Mouse (Mus musculus): ENCODE results near the gene Gcnt2. TPM values are rescaled to one million over a fixed set of nuclear protein-coding genes. Genes with fewer than 3 reads are reported as not detected.

Gene Gcnt2
- polyA plus RNA-seq, 1 experiment from 2014 or later, result 2.3 TPM

- DNase-seq (ENCODE audit: low spot score) (no peak), ATAC-seq (ENCODE audit: insufficient number of reproducible peaks, low FRiP score, low TSS enrichment, low read depth) (no peak)
These were observed 88.1 kb downstream of the Gcnt2 start for GRCm38 (mm10) chr13:40947538-40948205.

GRCm38 (mm10) chr13:40951386-40951976 lies 91.9 kb downstream of the Gcnt2 start:
- Histone ChIP-seq H3K9ac (ENCODE audit: low read length) (no peak overlapping the region), H3K36me3 (ENCODE audit: control insufficient read depth, insufficient read depth, low read length) (no peaks in the 10 kb centered on the region), H3K27me3 (ENCODE audit: control insufficient read depth, insufficient read depth, low read length) (no peaks in the 10 kb centered on the region), H3K27ac (replicated peaks; ENCODE audit: low read depth, low read length) (no peak overlapping the region), H3K4me3 (ENCODE audit: low read depth, low read length) (no peak overlapping the region), H3K9me3 (ENCODE audit: control insufficient read depth, low read length) (no peaks in the 10 kb centered on the region), H3K4me1 (ENCODE audit: control insufficient read depth, insufficient read depth, low read length) (no peaks in the 10 kb centered on the region), H3K4me2 (ENCODE audit: low read depth, severe bottlenecking) (no peak overlapping the region)
- no peak for DNase-seq (ENCODE audit: low spot score)
- ATAC-seq (ENCODE audit: insufficient number of reproducible peaks, low FRiP score, low TSS enrichment, low read depth), result no peak
- WGBS, result 77% methylated on average over 10 of the region's 10 CpGs

More at GRCm38 (mm10) chr13:40947538-40948205, 88.1 kb downstream of the Gcnt2 start:
- no peak overlapping the region for H3K4me2 ChIP-seq (ENCODE audit: low read depth, severe bottlenecking)
- H3K4me1 ChIP-seq (ENCODE audit: control insufficient read depth, insufficient read depth, low read length), result no peaks in the 10 kb centered on the region
- H3K9me3 ChIP-seq (ENCODE audit: control insufficient read depth, low read length), result no peaks in the 10 kb centered on the region
- no peaks in the 10 kb centered on the region for H3K36me3 ChIP-seq (ENCODE audit: control insufficient read depth, insufficient read depth, low read length)
- no peaks in the 10 kb centered on the region for H3K27me3 ChIP-seq (ENCODE audit: control insufficient read depth, insufficient read depth, low read length)
- no peak overlapping the region for H3K4me3 ChIP-seq (ENCODE audit: low read depth, low read length)
- no peak overlapping the region for H3K27ac ChIP-seq (replicated peaks; ENCODE audit: low read depth, low read length)
- H3K9ac ChIP-seq (ENCODE audit: low read length), result no peak overlapping the region
- 91% methylated on average over 7 of the region's 7 CpGs for WGBS

GRCm38 (mm10) chr13:40953231-40953630 lies 93.7 kb downstream of the Gcnt2 start:
- Histone ChIP-seq H3K4me2 (ENCODE audit: low read depth, severe bottlenecking) (no peak overlapping the region), H3K9me3 (ENCODE audit: control insufficient read depth, low read length) (no peaks in the 10 kb centered on the region), H3K27ac (replicated peaks; ENCODE audit: low read depth, low read length) (no peak overlapping the region), H3K27me3 (ENCODE audit: control insufficient read depth, insufficient read depth, low read length) (no peaks in the 10 kb centered on the region), H3K9ac (ENCODE audit: low read length) (no peak overlapping the region), H3K4me3 (ENCODE audit: low read depth, low read length) (no peak overlapping the region), H3K4me1 (ENCODE audit: control insufficient read depth, insufficient read depth, low read length) (no peaks in the 10 kb centered on the region), H3K36me3 (ENCODE audit: control insufficient read depth, insufficient read depth, low read length) (no peaks in the 10 kb centered on the region)
- DNase-seq (ENCODE audit: low spot score), result no peak
- WGBS, result 88% methylated on average over 6 of the region's 6 CpGs
- no peak for ATAC-seq (ENCODE audit: insufficient number of reproducible peaks, low FRiP score, low TSS enrichment, low read depth)

- H3K27ac ChIP-seq (replicated peaks; ENCODE audit: low read depth, low read length), result no peak overlapping the region
- H3K36me3 ChIP-seq (ENCODE audit: control insufficient read depth, insufficient read depth, low read length), result no peaks in the 10 kb centered on the region
- ATAC-seq (ENCODE audit: insufficient number of reproducible peaks, low FRiP score, low TSS enrichment, low read depth) (no peak), DNase-seq (ENCODE audit: low spot score) (no peak)
- no peaks in the 10 kb centered on the region for H3K27me3 ChIP-seq (ENCODE audit: control insufficient read depth, insufficient read depth, low read length)
- H3K9ac ChIP-seq (ENCODE audit: low read length), result no peak overlapping the region
- WGBS, result 80% methylated on average over 7 of the region's 7 CpGs
- no peak overlapping the region for H3K4me2 ChIP-seq (ENCODE audit: low read depth, severe bottlenecking)
- H3K4me1 ChIP-seq (ENCODE audit: control insufficient read depth, insufficient read depth, low read length), result no peaks in the 10 kb centered on the region
- H3K9me3 ChIP-seq (ENCODE audit: control insufficient read depth, low read length), result no peaks in the 10 kb centered on the region
- no peak overlapping the region for H3K4me3 ChIP-seq (ENCODE audit: low read depth, low read length)
These were observed 96.2 kb downstream of the Gcnt2 start for GRCm38 (mm10) chr13:40955773-40956172.

- no peak for DNase-seq (ENCODE audit: low spot score)
- no peaks in the 10 kb centered on the region for H3K9me3 ChIP-seq (ENCODE audit: control insufficient read depth, low read length)
- H3K4me2 ChIP-seq (ENCODE audit: low read depth, severe bottlenecking), result no peak overlapping the region
- H3K4me3 ChIP-seq (ENCODE audit: low read depth, low read length), result no peak overlapping the region
- no peaks in the 10 kb centered on the region for H3K36me3 ChIP-seq (ENCODE audit: control insufficient read depth, insufficient read depth, low read length)
- no peaks in the 10 kb centered on the region for H3K27me3 ChIP-seq (ENCODE audit: control insufficient read depth, insufficient read depth, low read length)
- no peaks in the 10 kb centered on the region for H3K4me1 ChIP-seq (ENCODE audit: control insufficient read depth, insufficient read depth, low read length)
- H3K27ac ChIP-seq (replicated peaks; ENCODE audit: low read depth, low read length), result no peak overlapping the region
- H3K9ac ChIP-seq (ENCODE audit: low read length), result no peak overlapping the region
- 92% methylated on average over 10 of the region's 10 CpGs for WGBS
- no peak for ATAC-seq (ENCODE audit: insufficient number of reproducible peaks, low FRiP score, low TSS enrichment, low read depth)
These were observed 108.1 kb downstream of the Gcnt2 start for GRCm38 (mm10) chr13:40967609-40968008.

- ATAC-seq (ENCODE audit: insufficient number of reproducible peaks, low FRiP score, low TSS enrichment, low read depth) (no peak), DNase-seq (ENCODE audit: low spot score) (no peak)
- no peak overlapping the region for H3K27ac ChIP-seq (replicated peaks; ENCODE audit: low read depth, low read length)
- H3K9ac ChIP-seq (ENCODE audit: low read length), result no peak overlapping the region
- H3K4me2 ChIP-seq (ENCODE audit: low read depth, severe bottlenecking), result no peak overlapping the region
- H3K9me3 ChIP-seq (ENCODE audit: control insufficient read depth, low read length), result no peaks in the 10 kb centered on the region
- H3K4me1 ChIP-seq (ENCODE audit: control insufficient read depth, insufficient read depth, low read length), result no peaks in the 10 kb centered on the region
- WGBS, result 77% methylated on average over 5 of the region's 5 CpGs
- no peak overlapping the region for H3K4me3 ChIP-seq (ENCODE audit: low read depth, low read length)
- no peaks in the 10 kb centered on the region for H3K27me3 ChIP-seq (ENCODE audit: control insufficient read depth, insufficient read depth, low read length)
- no peaks in the 10 kb centered on the region for H3K36me3 ChIP-seq (ENCODE audit: control insufficient read depth, insufficient read depth, low read length)
These were observed 109.0 kb downstream of the Gcnt2 start for GRCm38 (mm10) chr13:40968564-40968963.

- 89% methylated on average over 4 of the region's 4 CpGs for WGBS
- no peak overlapping the region for H3K4me2 ChIP-seq (ENCODE audit: low read depth, severe bottlenecking)
- no peak overlapping the region for H3K27ac ChIP-seq (replicated peaks; ENCODE audit: low read depth, low read length)
These were observed 110.3 kb downstream of the Gcnt2 start for GRCm38 (mm10) chr13:40969761-40970390.

GRCm38 (mm10) chr13:40971261-40971660 lies 111.7 kb downstream of the Gcnt2 start:
- 90% methylated on average over 5 of the region's 5 CpGs for WGBS
- H3K9me3 ChIP-seq (ENCODE audit: control insufficient read depth, low read length), result no peaks in the 10 kb centered on the region

More at GRCm38 (mm10) chr13:40969761-40970390, 110.3 kb downstream of the Gcnt2 start:
- Histone ChIP-seq H3K9me3 (ENCODE audit: control insufficient read depth, low read length) (no peaks in the 10 kb centered on the region), H3K9ac (ENCODE audit: low read length) (no peak overlapping the region), H3K4me1 (ENCODE audit: control insufficient read depth, insufficient read depth, low read length) (no peaks in the 10 kb centered on the region), H3K4me3 (ENCODE audit: low read depth, low read length) (no peak overlapping the region), H3K36me3 (ENCODE audit: control insufficient read depth, insufficient read depth, low read length) (no peaks in the 10 kb centered on the region), H3K27me3 (ENCODE audit: control insufficient read depth, insufficient read depth, low read length) (no peaks in the 10 kb centered on the region)
- no peak for ATAC-seq (ENCODE audit: insufficient number of reproducible peaks, low FRiP score, low TSS enrichment, low read depth)
- DNase-seq (ENCODE audit: low spot score), result no peak

More at GRCm38 (mm10) chr13:40971261-40971660, 111.7 kb downstream of the Gcnt2 start:
- no peak overlapping the region for H3K4me2 ChIP-seq (ENCODE audit: low read depth, severe bottlenecking)
- H3K27me3 ChIP-seq (ENCODE audit: control insufficient read depth, insufficient read depth, low read length), result no peaks in the 10 kb centered on the region
- ATAC-seq (ENCODE audit: insufficient number of reproducible peaks, low FRiP score, low TSS enrichment, low read depth) (no peak), DNase-seq (ENCODE audit: low spot score) (no peak)
- no peaks in the 10 kb centered on the region for H3K4me1 ChIP-seq (ENCODE audit: control insufficient read depth, insufficient read depth, low read length)
- H3K27ac ChIP-seq (replicated peaks; ENCODE audit: low read depth, low read length), result no peak overlapping the region
- H3K9ac ChIP-seq (ENCODE audit: low read length), result no peak overlapping the region
- no peaks in the 10 kb centered on the region for H3K36me3 ChIP-seq (ENCODE audit: control insufficient read depth, insufficient read depth, low read length)
- H3K4me3 ChIP-seq (ENCODE audit: low read depth, low read length), result no peak overlapping the region

All from limb, embryonic 11.5 days (tissue).